Mouse (Mus musculus) adrenal gland (tissue): ENCODE results near the gene Tdrd12.
"Not testable (repeated sequence)": the region's sequence is repeated elsewhere in the genome, so short reads cannot be mapped to it uniquely, and the experiment has no call there.

Experiments
- intact Hi-C: fragments of 180-260 bp; cut with DNase I; formaldehyde crosslinking; loops from one replicate; pipeline ENCODE4 v1.15.1; 2025
- long read RNA-seq, 2 experiments: library from polyadenylated mRNA; unstranded; transcript quantifications; one replicate each; pipeline ENCODE4 v2.0.0; 2020; ENCODE audit warnings: borderline replicate concordance in 1 of 2; ENCODE audit not compliant: insufficient replicate concordance in 1 of 2

Tdrd12 gene
- long read RNA-seq, experiment 1, result 0 reads
- long read RNA-seq, experiment 2, result 0 reads

DNA sequence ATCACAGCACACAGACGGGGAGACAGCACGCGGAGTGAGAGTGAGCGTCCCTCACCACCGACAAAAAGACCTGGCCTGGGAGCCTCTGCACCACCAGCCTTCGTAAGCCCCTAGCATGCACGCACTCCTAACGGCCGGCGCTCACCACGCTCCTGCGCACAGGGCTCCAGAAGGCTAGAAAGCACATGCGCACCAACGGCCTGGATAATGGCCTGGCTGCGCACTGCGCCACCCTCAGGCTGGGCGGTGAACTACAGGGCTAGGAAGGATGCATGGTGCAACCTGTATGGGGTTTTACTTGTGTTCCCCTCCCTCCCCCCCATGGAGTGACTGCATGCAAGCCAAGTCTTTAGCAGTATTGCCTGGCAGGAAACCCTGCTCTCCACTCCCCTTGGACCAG lies at the start of gene Tdrd12:
Gene Tdrd12 (minus strand): TSS at position 184 of the 400 bp plus-strand sequence.
- intact Hi-C loops, result no loop called here

- intact Hi-C loops, result no loop called here
Measured at GRCm38 (mm10) chr7:35586906-35587445, 49.4 kb upstream of the Tdrd12 start.

GRCm38 (mm10) chr7:35586055-35586905 lies 48.7 kb upstream of the Tdrd12 start, which contains the start of gene Ankrd27:
Gene Ankrd27, plus strand, starts transcription at chr7:35586244.
- intact Hi-C loops, result no loop called here

GRCm38 (mm10) chr7:35585191-35586054 lies 47.9 kb upstream of the Tdrd12 start, which contains the start of gene Rgs9bp:
Gene Rgs9bp, minus strand, starts transcription at chr7:35585582.
- intact Hi-C loops, result no loop called here

DNA sequence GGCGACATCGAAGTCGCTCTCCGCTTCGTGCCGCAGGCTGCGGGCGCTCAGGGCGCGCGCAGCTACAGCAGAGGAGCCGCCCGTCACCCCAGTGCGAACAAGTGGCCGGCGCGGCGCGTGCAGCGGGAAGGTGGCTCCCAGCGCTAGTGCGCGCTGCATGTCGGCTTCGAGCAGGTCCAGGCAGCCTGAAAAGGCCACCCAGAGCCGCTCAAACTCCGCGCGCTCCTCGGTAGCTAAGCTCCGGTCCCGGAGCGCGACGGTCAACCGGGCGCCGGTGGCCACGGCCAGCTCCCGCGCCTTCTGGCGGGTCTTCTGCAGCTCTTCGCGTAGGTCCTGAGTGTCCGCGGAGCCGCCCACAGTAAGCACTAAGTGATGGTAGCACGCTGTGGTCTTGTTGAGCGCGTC lies 47.2 kb upstream of the Tdrd12 start:
- intact Hi-C loops, result loop anchor here (5.0 kb wide), 1 partner anchor 53 kb away; no protein-coding TSS in a partner anchor

GRCm38 (mm10) chr7:35584068-35584785 lies 46.7 kb upstream of the Tdrd12 start:
- intact Hi-C loops, result loop anchor here (5.0 kb wide), 1 partner anchor 53 kb away; no protein-coding TSS in a partner anchor

DNA sequence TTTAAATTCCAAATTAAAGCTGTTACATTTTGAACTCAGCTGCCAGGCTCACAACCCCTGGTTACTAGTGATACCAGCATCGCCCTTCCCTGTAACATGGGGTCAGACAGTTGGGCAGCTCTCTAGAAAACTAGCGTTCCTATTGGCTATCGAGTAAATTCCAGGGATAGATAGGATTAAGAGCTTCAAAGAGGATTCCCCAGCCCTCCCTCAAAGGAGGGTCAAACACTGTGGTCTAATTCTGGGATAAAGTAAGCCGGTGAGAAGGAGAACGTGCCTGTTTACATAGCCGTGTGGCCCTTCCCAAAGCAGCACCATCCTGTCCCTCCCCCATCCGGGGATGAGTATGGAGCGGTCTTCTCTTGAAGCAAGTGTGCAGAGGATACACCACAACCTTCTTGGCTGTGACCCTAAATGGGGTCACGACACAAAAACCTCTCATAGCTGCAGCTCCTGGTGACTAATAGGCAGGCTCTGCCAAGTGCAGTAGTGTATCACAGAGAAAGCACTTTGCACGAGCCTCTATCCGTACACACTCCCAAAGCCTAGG lies 46.0 kb upstream of the Tdrd12 start:
- intact Hi-C loops, result loop anchor here (5.0 kb wide), 1 partner anchor 54 kb away; no protein-coding TSS in a partner anchor

GRCm38 (mm10) chr7:35582719-35583118 lies 45.2 kb upstream of the Tdrd12 start:
- intact Hi-C loops, result loop anchor here (5.0 kb wide), 1 partner anchor 55 kb away; no protein-coding TSS in a partner anchor

- intact Hi-C loops, result loop anchor here (5.0 kb wide), 2 partner anchors 38 to 57 kb away; no protein-coding TSS in a partner anchor
Measured at GRCm38 (mm10) chr7:35579849-35580248, 42.3 kb upstream of the Tdrd12 start.

GRCm38 (mm10) chr7:35570883-35571282 lies 33.3 kb upstream of the Tdrd12 start:
- intact Hi-C loops, result loop anchor here (2.0 kb wide), 1 partner anchor 16 kb away; no protein-coding TSS in a partner anchor

- intact Hi-C loops, result loop anchor here (2.0 kb wide), 1 partner anchor 15 kb away; no protein-coding TSS in a partner anchor
Measured at GRCm38 (mm10) chr7:35569724-35570123, 32.2 kb upstream of the Tdrd12 start.

DNA sequence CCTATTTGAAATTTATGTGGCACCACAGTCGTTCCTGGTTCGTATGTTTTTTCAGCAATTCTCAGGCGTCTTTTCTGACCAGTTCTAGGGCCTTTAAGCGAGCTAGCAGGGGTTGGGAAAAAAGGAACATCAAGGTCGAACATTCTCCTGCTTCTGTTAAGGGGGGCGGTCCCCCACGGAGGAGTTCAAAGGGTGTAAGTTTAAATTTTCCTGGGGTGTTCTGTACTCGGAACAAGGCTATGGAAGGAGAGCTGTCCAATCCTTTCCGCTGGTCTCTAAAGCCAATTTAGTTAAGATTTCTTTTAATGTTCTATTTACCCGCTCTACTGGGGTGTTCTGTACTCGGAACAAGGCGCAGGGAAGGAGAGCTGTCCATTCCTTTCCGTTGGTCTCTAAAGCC lies 28.4 kb upstream of the Tdrd12 start:
- intact Hi-C loops, result not testable (repeated sequence)

GRCm38 (mm10) chr7:35564872-35565271 lies 27.3 kb upstream of the Tdrd12 start:
- intact Hi-C loops, result not testable (repeated sequence)

DNA sequence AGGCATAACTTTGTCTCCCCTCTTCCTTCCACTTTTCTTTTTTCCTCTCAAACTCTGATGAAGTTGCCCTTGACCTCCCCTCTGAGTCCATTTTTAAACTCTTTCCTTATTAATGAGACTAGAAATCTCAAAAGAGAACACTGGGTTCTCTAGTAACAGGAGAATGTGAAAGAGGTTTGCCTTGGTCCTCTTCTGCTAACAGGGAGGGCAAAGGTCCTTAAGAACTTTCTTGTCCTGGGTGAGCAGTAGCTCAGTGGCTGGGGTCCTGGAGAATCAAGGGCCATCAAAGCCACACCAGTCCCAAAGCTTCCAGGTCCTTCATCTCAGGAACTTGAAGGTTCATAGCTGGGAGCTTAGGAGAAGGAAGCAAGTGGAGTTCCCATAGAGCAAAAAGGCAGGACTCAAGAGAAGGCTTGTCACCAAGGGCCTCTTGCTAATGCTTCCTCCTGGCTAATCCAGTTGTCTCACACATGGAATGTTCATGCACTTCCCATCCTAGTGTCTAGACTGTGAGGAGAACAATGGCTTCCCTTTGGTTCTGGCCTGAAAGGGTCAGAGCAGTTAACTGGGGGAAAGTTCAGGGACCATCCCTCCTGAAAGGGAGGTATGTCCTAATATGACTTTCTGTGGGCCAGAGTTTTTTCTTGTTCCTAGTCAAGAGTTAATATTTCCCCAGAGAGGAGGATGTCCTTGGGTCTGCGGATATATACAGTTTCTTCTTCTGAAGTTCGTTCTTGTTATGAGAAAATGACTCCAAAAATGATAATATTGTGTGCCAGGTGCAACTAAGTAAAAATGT lies 26.7 kb upstream of the Tdrd12 start:
- intact Hi-C loops, result no loop called here

DNA sequence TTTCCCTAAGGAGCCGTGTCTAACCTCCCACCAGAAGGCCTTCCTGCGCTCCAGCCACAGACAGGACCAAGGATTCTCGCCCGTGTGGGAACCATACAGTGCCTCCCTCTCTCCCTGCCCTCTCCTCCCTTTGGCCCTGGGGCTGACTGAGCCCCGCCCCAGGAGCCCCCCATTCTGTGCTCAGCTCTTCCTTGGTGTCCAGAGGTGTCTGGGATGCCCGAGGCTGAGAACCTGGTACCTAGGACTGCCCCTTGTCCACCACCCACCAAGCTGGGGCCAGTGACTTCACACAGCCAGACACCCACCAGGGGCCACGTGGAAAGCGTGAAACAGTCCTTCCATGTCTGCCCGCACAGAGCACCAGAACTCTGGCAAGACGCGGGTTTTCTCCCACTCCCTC lies 25.5 kb upstream of the Tdrd12 start:
- intact Hi-C loops, result no loop called here

DNA sequence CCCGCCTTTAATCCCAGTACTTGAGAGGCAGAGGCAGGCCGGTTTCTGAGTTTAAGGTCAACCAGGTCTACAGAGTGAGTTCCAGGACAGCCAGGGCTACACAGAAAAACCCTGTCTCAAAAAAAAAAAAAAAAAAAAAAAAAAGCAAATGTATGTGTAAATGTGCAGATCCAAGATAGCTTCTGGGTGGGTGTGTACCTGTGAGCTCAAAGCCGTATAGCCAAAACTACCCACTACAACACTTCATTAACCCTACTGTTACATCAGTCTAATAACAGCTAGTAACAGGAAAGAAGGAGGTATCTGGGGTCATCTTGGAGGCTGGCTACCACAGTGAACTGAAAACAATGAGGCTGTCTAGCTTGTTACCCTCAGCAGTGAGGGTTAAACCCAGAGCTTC lies 22.3 kb upstream of the Tdrd12 start:
- intact Hi-C loops, result no loop called here

DNA sequence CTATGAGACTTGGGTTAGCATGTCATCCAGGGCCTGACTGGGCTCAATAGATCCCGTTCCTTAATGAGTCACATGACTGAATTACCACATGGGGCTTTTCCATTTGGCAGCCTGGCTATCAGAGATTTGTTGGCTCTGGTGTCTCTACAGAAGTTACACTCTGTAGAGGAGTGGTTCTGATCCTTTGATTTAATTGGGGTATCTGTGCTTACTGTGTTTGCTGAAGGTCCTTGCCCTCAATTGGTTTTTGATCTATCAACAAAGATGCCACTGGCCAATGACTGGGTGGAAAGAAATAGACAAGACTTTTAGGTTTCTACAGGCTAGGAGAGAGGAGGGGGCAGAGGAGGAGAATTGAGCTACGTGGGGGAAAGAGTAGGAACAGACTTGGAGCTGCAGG lies 21.1 kb upstream of the Tdrd12 start:
- intact Hi-C loops, result no loop called here

GRCm38 (mm10) chr7:35557577-35557976 lies 20.0 kb upstream of the Tdrd12 start:
- intact Hi-C loops, result no loop called here

DNA sequence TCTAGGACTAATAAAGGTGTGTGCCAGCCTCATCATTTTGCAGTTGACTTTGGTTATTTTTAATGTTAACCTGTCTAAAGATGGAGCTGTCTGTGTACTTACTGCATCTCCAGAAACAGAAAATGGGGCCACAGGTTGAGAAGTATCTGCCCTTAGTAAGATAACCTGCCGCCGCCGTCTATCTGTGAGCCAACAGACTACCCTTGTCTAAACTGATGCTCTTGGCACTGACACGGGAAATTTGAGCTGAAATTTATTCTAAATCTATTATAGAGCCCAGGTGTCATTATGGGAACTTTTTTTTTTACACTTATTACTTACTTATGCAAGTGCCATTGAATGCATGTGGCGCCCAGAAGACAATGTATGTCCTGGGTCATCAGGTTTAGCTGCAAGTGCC lies 19.4 kb upstream of the Tdrd12 start:
- intact Hi-C loops, result no loop called here
